Mouse (Mus musculus) G1E (cell line): ENCODE data around the gene Megf8. TPM values are rescaled to one million over a fixed set of nuclear protein-coding genes. Genes with fewer than 3 reads are reported as not detected.
"Not testable (repeated sequence)": the region's sequence is repeated elsewhere in the genome, so short reads cannot be mapped to it uniquely, and the experiment has no call there.

ENCODE experiments used
- ATAC-seq: 2 replicates; pipeline ENCODE4 v1.8.0; 2016; ENCODE audit warnings: mild to moderate bottlenecking; ENCODE audit not compliant: insufficient number of reproducible peaks, poor library complexity, low FRiP score, severe bottlenecking; ENCODE audit errors: extremely low read depth
- DNase-seq: peaks from one replicate; pipeline ENCODE4 v3.0.0; 2012; ENCODE audit warnings: low spot score
- H3K27me3 ChIP-seq: 2 replicates; pipeline ENCODE4 v1.6.1; 2012; ENCODE audit warnings: mild to moderate bottlenecking, low read length, inconsistent platforms; ENCODE audit not compliant: insufficient read depth
- H3K36me3 ChIP-seq: replicated peaks from 2 replicates; pipeline ENCODE3; 2012; ENCODE audit warnings: mild to moderate bottlenecking, inconsistent platforms
- H3K4me1 ChIP-seq: 2 replicates; pipeline ENCODE4 v1.6.1; 2012; ENCODE audit warnings: low read depth, low read length, inconsistent platforms, mixed read lengths; ENCODE audit not compliant: insufficient read depth
- H3K4me3 ChIP-seq: 2 replicates; pipeline ENCODE4 v1.5.1; 2012; ENCODE audit warnings: low read depth, mild to moderate bottlenecking, inconsistent platforms, low read length, moderate library complexity, mixed read lengths
- H3K9me3 ChIP-seq: replicated peaks from 2 replicates; pipeline ENCODE4 v1.6.1; 2012; ENCODE audit warnings: inconsistent platforms
- CTCF ChIP-seq: IDR thresholded peaks from 2 replicates; pipeline ENCODE4 v1.5.1; 2012; ENCODE audit warnings: low read depth, low read length, inconsistent platforms, mixed read lengths
- GATA1 ChIP-seq: IDR thresholded peaks from 2 replicates; pipeline ENCODE4 v1.6.1; 2012; ENCODE audit warnings: borderline replicate concordance, low read length, inconsistent platforms, mixed read lengths
- GATA2 ChIP-seq: IDR thresholded peaks from 2 replicates; pipeline ENCODE4 v1.6.1; 2012; ENCODE audit warnings: low read depth, low read length, inconsistent platforms, borderline replicate concordance
- POLR2AphosphoS5 ChIP-seq: IDR thresholded peaks from 2 replicates; pipeline ENCODE4 v1.6.1; 2012; ENCODE audit warnings: low read depth, low read length, inconsistent platforms; ENCODE audit not compliant: insufficient replicate concordance
- TAL1 ChIP-seq: conservative IDR thresholded peaks from 2 replicates; pipeline ENCODE4 v1.6.1; 2012; ENCODE audit warnings: low read depth, low read length, inconsistent platforms, mixed read lengths
- polyA plus RNA-seq: library from polyadenylated mRNA; stranded (reverse); fragments of >175 nt; gene quantifications from 2 replicates; pipeline ENCODE4 v1.2.3, GENCODE M21; 2012
- total RNA-seq, 2 experiments: library from RNA; stranded (forward) in 1 of 2; stranded (reverse) in 1 of 2; fragments of 200-1000 nt in 1 of 2; fragments of >200 nt in 1 of 2; fragmentation: Nextera tagmentation in 1 of 2; gene quantifications; 2 replicates each; pipeline ENCODE4 v1.2.3; 2014 to 2017

The Megf8 gene
- total and polyA plus RNA-seq, 3 experiments, result 6.3 to 24.4 (median 14.3) TPM

- Histone ChIP-seq H3K4me1 (peaks cover 31% of the 10 kb centered on the region), H3K27me3 (peaks cover 45% of the 10 kb centered on the region), H3K9me3 (no peaks in the 10 kb centered on the region), H3K36me3 (peaks cover 13% of the 10 kb centered on the region), H3K4me3 (peak overlapping the region; percentile 53; the same call in 1 of the 2 replicates)
- no peak for ATAC-seq
- TF ChIP-seq GATA1 (no peak), TAL1 (no peak), CTCF (no peak), GATA2 (no peak), POLR2AphosphoS5 (no peak)
- DNase-seq, result no peak
Observed at GRCm38 (mm10) chr7:25315306-25316041, 1.5 kb upstream of the Megf8 start.

- Histone ChIP-seq H3K4me1 (peaks cover 33% of the 10 kb centered on the region), H3K4me3 (peak overlapping the region; percentile 73), H3K27me3 (peaks cover 32% of the 10 kb centered on the region), H3K9me3 (no peaks in the 10 kb centered on the region), H3K36me3 (peaks cover 18% of the 10 kb centered on the region)
- DNase-seq, result peak; percentile 33
- no peak for TF ChIP-seq GATA2
- no peak for TF ChIP-seq POLR2AphosphoS5
- no peak for TF ChIP-seq GATA1
- no peak for TF ChIP-seq CTCF
- no peak for TF ChIP-seq TAL1
- no peak for ATAC-seq
Observed at GRCm38 (mm10) chr7:25317446-25317999, 559 bp downstream of the Megf8 start.

GRCm38 (mm10) chr7:25322058-25322484, 5.1 kb downstream of the Megf8 start:
- Histone ChIP-seq H3K27me3 (no peaks in the 10 kb centered on the region), H3K9me3 (no peaks in the 10 kb centered on the region), H3K4me3 (no peak overlapping the region), H3K36me3 (peaks cover 41% of the 10 kb centered on the region), H3K4me1 (peaks cover 17% of the 10 kb centered on the region)
- TF ChIP-seq GATA2 (no peak), TAL1 (no peak), CTCF (no peak), GATA1 (no peak), POLR2AphosphoS5 (no peak)
- DNase-seq (no peak), ATAC-seq (no peak)

GRCm38 (mm10) chr7:25323219-25323618, 6.3 kb downstream of the Megf8 start:
- Histone ChIP-seq H3K4me1 (peaks cover 10% of the 10 kb centered on the region), H3K27me3 (no peaks in the 10 kb centered on the region), H3K4me3 (no peak overlapping the region), H3K36me3 (peaks cover 52% of the 10 kb centered on the region), H3K9me3 (no peaks in the 10 kb centered on the region)
- DNase-seq, result no peak
- no peak for TF ChIP-seq POLR2AphosphoS5
- no peak for TF ChIP-seq GATA2
- ATAC-seq, result no peak

GRCm38 (mm10) chr7:25325431-25325830, 8.5 kb downstream of the Megf8 start:
- DNase-seq, ATAC-seq, H3K27me3 ChIP-seq, H3K9me3 ChIP-seq, H3K4me3 ChIP-seq, H3K4me1 ChIP-seq: not testable (repeated sequence)
- H3K36me3 ChIP-seq, result peaks cover 61% of the 10 kb centered on the region

GRCm38 (mm10) chr7:25326233-25326632, 9.3 kb downstream of the Megf8 start:
- ATAC-seq (no peak), DNase-seq (no peak)
- peaks cover 7% of the 10 kb centered on the region for H3K4me1 ChIP-seq

More at GRCm38 (mm10) chr7:25326233-25326632, 9.3 kb downstream of the Megf8 start:
- Histone ChIP-seq H3K9me3 (no peaks in the 10 kb centered on the region), H3K4me3 (no peak overlapping the region), H3K27me3 (no peaks in the 10 kb centered on the region), H3K36me3 (peaks cover 67% of the 10 kb centered on the region)
- no peak for TF ChIP-seq GATA1
- TF ChIP-seq GATA2, result no peak
- TF ChIP-seq CTCF, result no peak
- no peak for TF ChIP-seq TAL1
- TF ChIP-seq POLR2AphosphoS5, result no peak
